Mouse (Mus musculus): Measurements from ENCODE around the gene Ctnnal1.

DNA sequence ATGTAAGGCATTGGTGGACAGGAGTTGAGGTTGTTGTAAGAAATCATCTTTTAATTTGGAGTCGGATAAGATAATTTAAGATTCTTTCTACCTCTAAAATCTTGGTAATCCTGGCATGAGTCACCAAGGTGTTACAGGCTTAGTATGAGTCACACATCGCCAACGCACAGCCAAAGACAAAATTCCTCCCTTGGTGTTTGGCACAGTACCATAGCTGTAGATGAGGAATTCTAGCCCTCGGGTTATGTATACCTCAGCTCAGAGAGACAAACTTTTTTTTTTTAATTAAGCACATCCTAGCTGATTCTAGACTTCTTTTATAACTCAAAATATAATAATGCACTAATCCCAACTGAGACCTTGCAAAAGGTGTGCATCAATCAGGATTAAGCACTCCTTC, 972 bp downstream of the Ctnnal1 start:
- TF ChIP-seq CTCF (conservative IDR thresholded peaks at IDR 0.05; ENCODE audit: insufficient read depth, insufficient read length, low read depth, low read length) (no peak), POLR2A (IDR thresholded peaks at IDR 0.05; ENCODE audit: low read depth, low read length) (no peak)
